ENCODE assay signal across 19 mouse cellular contexts in genomic region chr7:75332311-75332710, GRCm38 (mm10). TPM values are rescaled to one million over a fixed set of nuclear protein-coding genes. Genes with fewer than 3 reads are reported as not detected.
A peak's percentile ranks its signal among the peaks of the same experiment; 100 is the strongest.
DNase-seq lines count a peak whose midpoint lies in the region; ATAC-seq and TF ChIP-seq lines count a peak whose summit lies in the region.
"Had no signal": no experiment of that assay in that cellular context is flagged by ENCODE, and none has a peak within 500 bp of the region (broad histone marks: within the 10 kb centered on the region; RNA-seq: fewer than 3 reads in every experiment).

No protein-coding gene starts in this region.

- H3K9ac ChIP-seq in stomach, embryonic 14.5 days (replicated peaks; ENCODE audit: low read depth, low read length): no peak overlapping the region
- H3K9ac ChIP-seq in stomach, postnatal 0 days (ENCODE audit: low read length): no peak overlapping the region
- H3K9ac ChIP-seq: hindbrain, embryonic 12.5 days; limb, embryonic 15.5 days; midbrain, embryonic 13.5 days had no signal

- 0 out of 2 replicates have a peak overlapping the region, but pooled peaks have one; percentile 8 for H3K27ac ChIP-seq in stomach, embryonic 14.5 days (ENCODE audit: low read length)
- H3K27ac ChIP-seq in stomach, postnatal 0 days (replicated peaks): no peak overlapping the region
- H3K27ac ChIP-seq: gastrocnemius, adult 2 months; heart, adult 2 months; hindbrain, embryonic 12.5 days; layer of hippocampus, adult 2 months; limb, embryonic 15.5 days; midbrain, embryonic 13.5 days had no signal

- TF ChIP-seq EP300 in stomach, postnatal 0 days (optimal IDR thresholded peaks at IDR 0.05): no peak

- WGBS in stomach, embryonic 14.5 days: 31% methylated on average over 3 of the region's 3 CpGs
- 35% methylated on average over 3 of the region's 3 CpGs for WGBS in stomach, postnatal 0 days

- no peak overlapping the region for H3K4me3 ChIP-seq in stomach, embryonic 14.5 days (ENCODE audit: low read depth, low read length)
- H3K4me3 ChIP-seq in stomach, postnatal 0 days (ENCODE audit: low read depth, low read length): no peak overlapping the region
- H3K4me3 ChIP-seq: gastrocnemius, adult 2 months; heart, adult 2 months; hindbrain, embryonic 12.5 days; layer of hippocampus, adult 2 months; limb, embryonic 15.5 days; midbrain, embryonic 13.5 days had no signal

- no peaks in the 10 kb centered on the region for H3K9me3 ChIP-seq in stomach, embryonic 14.5 days (ENCODE audit: control insufficient read depth, low read depth, low read length)
- no peaks in the 10 kb centered on the region for H3K9me3 ChIP-seq in stomach, postnatal 0 days (ENCODE audit: control insufficient read depth, low read length)
- H3K9me3 ChIP-seq: hindbrain, embryonic 12.5 days; limb, embryonic 15.5 days; midbrain, embryonic 13.5 days had no signal

- no peak; the same call in 1 of the 2 replicates for ATAC-seq in stomach, embryonic 14.5 days (ENCODE audit: insufficient number of reproducible peaks, insufficient read depth, low FRiP score, low read depth)
- ATAC-seq in stomach, postnatal 0 days (ENCODE audit: low FRiP score, low TSS enrichment): no peak
- ATAC-seq: midbrain, embryonic 13.5 days had no signal

- H3K36me3 ChIP-seq in stomach, embryonic 14.5 days (ENCODE audit: control insufficient read depth, insufficient read depth, low read length): no peaks in the 10 kb centered on the region
- H3K36me3 ChIP-seq in stomach, postnatal 0 days (ENCODE audit: control insufficient read depth, insufficient read depth, low read length): no peaks in the 10 kb centered on the region
- H3K36me3 ChIP-seq: hindbrain, embryonic 12.5 days; limb, embryonic 15.5 days; midbrain, embryonic 13.5 days had no signal

- H3K27me3 ChIP-seq in stomach, embryonic 14.5 days (ENCODE audit: control insufficient read depth, insufficient read depth, low read length): no peaks in the 10 kb centered on the region
- no peaks in the 10 kb centered on the region for H3K27me3 ChIP-seq in stomach, postnatal 0 days (ENCODE audit: control insufficient read depth, insufficient read depth, low read length)
- H3K27me3 ChIP-seq: CH12.LX; hindbrain, embryonic 12.5 days; limb, embryonic 15.5 days; midbrain, embryonic 13.5 days had no signal

- DNase-seq in embryo, embryonic 10 days (ENCODE audit: low spot score): peak; percentile 26
- no peak for DNase-seq in embryo, embryonic 9.5 days (ENCODE audit: extremely low spot score)
- DNase-seq in layer of hippocampus, adult 8-10 months (ENCODE audit: low spot score in 2 of 2): peak; percentile 22 to 24
- no peak for DNase-seq in layer of hippocampus, postnatal 10 days (ENCODE audit: low spot score in 2 of 2)
- DNase-seq in stomach, postnatal 0 days (ENCODE audit: low spot score): no peak
- peak; percentile 50 for DNase-seq in telencephalon, adult 2 months (ENCODE audit: low read depth, low spot score)
- no peak for DNase-seq in kidney, postnatal 14 days
- DNase-seq: adrenal gland, postnatal 36 days; cerebellum, postnatal 14 days; gastrocnemius, adult 2 months; heart, adult 2 months; lung, adult 2 months; lung, postnatal 4 days had no signal

- no peak for TF ChIP-seq CTCF in stomach, postnatal 0 days (IDR thresholded peaks at IDR 0.05; ENCODE audit: low read depth)

- H3K4me2 ChIP-seq in stomach, embryonic 14.5 days (replicated peaks; ENCODE audit: low read depth, low read length): no peak overlapping the region
- H3K4me2 ChIP-seq in stomach, postnatal 0 days (replicated peaks; ENCODE audit: low read depth): no peak overlapping the region
- H3K4me2 ChIP-seq: hindbrain, embryonic 12.5 days; limb, embryonic 15.5 days; midbrain, embryonic 13.5 days had no signal

- peaks cover 10% of the 10 kb centered on the region; the same call in 1 of the 2 replicates for H3K4me1 ChIP-seq in stomach, embryonic 14.5 days (ENCODE audit: control insufficient read depth, insufficient read depth, low read length)
- H3K4me1 ChIP-seq in stomach, postnatal 0 days (replicated peaks; ENCODE audit: control insufficient read depth, insufficient read depth): no peaks in the 10 kb centered on the region

RNA-seq across cellular contexts. Expression of gene Sv2b, which starts 23.2 kb away (rescaled TPM):
- 100 to 1,000 TPM; 269 to 356 (median 311) TPM for total RNA-seq in layer of hippocampus, adult 8-10 months (2022)
- 100 to 1,000 TPM; 230 to 237 TPM for total RNA-seq in layer of hippocampus, postnatal 10 days (2021)
- polyA plus RNA-seq in stomach, embryonic 14.5 days (2014; fragmentation: Nextera tagmentation; extraction: Ambion mirVana): 7.2 and 7.4 TPM in 2 replicates
- polyA plus RNA-seq in stomach, postnatal 0 days (2015; fragmentation: Nextera tagmentation; extraction: Ambion mirVana): 0.67 and 0.80 TPM in 2 replicates
- total RNA-seq: CH12.LX had no signal

Comparison
In these comparisons a context has a peak if more than half of its experiments do, and no peak if none do; other contexts are left out.
1. DNase-seq: peak in embryo, embryonic 10 days (single experiment), layer of hippocampus, adult 8-10 months (2 of 2) and telencephalon, adult 2 months (single experiment); none in embryo, embryonic 9.5 days (single experiment), layer of hippocampus, postnatal 10 days (0 of 2), stomach, postnatal 0 days (single experiment) and kidney, postnatal 14 days (single experiment).